ENCODE assay signal across 9 mouse cellular contexts in genomic region chr1:62901375-62901774, GRCm38 (mm10).
DNase-seq lines count a peak whose midpoint lies in the region; ATAC-seq and TF ChIP-seq lines count a peak whose summit lies in the region.
"Had no signal": no experiment of that assay in that cellular context is flagged by ENCODE, and none has a peak within 500 bp of the region (broad histone marks: within the 10 kb centered on the region; RNA-seq: fewer than 3 reads in every experiment).

No protein-coding gene starts in this region.

- H3K9me3 ChIP-seq in lung, postnatal 0 days (ENCODE audit: low read length) = no peaks in the 10 kb centered on the region
- no peaks in the 10 kb centered on the region for H3K9me3 ChIP-seq in limb, embryonic 10.5 days (replicated peaks)
- H3K9me3 ChIP-seq in midbrain, embryonic 16.5 days (replicated peaks; ENCODE audit: control insufficient read depth, low read length, poor library complexity, severe bottlenecking) = no peaks in the 10 kb centered on the region

- peak; percentile 85 for ATAC-seq in lung, postnatal 0 days
- no peak for ATAC-seq in midbrain, embryonic 16.5 days

- H3K36me3 ChIP-seq in lung, postnatal 0 days (ENCODE audit: insufficient read depth, low read length) = no peaks in the 10 kb centered on the region
- no peaks in the 10 kb centered on the region for H3K36me3 ChIP-seq in limb, embryonic 10.5 days
- no peaks in the 10 kb centered on the region for H3K36me3 ChIP-seq in midbrain, embryonic 16.5 days (ENCODE audit: control insufficient read depth, insufficient read depth, low read length)

- H3K4me2 ChIP-seq in lung, postnatal 0 days (replicated peaks; ENCODE audit: low read depth, low read length) = no peak overlapping the region
- H3K4me2 ChIP-seq in midbrain, embryonic 16.5 days (ENCODE audit: low read length) = no peak overlapping the region

- TF ChIP-seq CTCF in lung, postnatal 0 days (IDR thresholded peaks at IDR 0.05) = no peak

- H3K9ac ChIP-seq in lung, postnatal 0 days (replicated peaks; ENCODE audit: low read depth) = no peak overlapping the region
- no peak overlapping the region for H3K9ac ChIP-seq in midbrain, embryonic 16.5 days (ENCODE audit: low read depth, low read length)

- no peak overlapping the region for H3K27ac ChIP-seq in lung, postnatal 0 days (ENCODE audit: low read length)
- no peak overlapping the region for H3K27ac ChIP-seq in limb, embryonic 10.5 days
- no peak overlapping the region for H3K27ac ChIP-seq in midbrain, embryonic 16.5 days (ENCODE audit: low read length)

- peak; percentile 55 to 81 for DNase-seq in frontal cortex, adult 2 months (ENCODE audit: extremely low spot score in 1 of 2, low spot score in 1 of 2)
- no peak for DNase-seq in frontal cortex, postnatal 14 days (ENCODE audit: low spot score in 2 of 2)
- peak; percentile 72 for DNase-seq in lung, postnatal 0 days (ENCODE audit: low spot score)
- DNase-seq in lung, postnatal 36 days = no peak
- peak; percentile 63 for DNase-seq in kidney, postnatal 10 days
- DNase-seq in limb, embryonic 10.5 days (ENCODE audit: low spot score) = peak; percentile 29
- DNase-seq in spleen, postnatal 4 days (ENCODE audit: low spot score in 2 of 2) = no peak
- DNase-seq: embryo, embryonic 11 days had no signal

- TF ChIP-seq EP300 in lung, postnatal 0 days (IDR thresholded peaks at IDR 0.05) = peak; percentile 55; the same call in 1 of the 2 replicates

- H3K4me1 ChIP-seq in lung, postnatal 0 days (ENCODE audit: insufficient read depth, low read depth, low read length) = no peaks in the 10 kb centered on the region
- peaks cover 26% of the 10 kb centered on the region for H3K4me1 ChIP-seq in limb, embryonic 10.5 days
- peaks cover 13% of the 10 kb centered on the region for H3K4me1 ChIP-seq in midbrain, embryonic 16.5 days (ENCODE audit: control insufficient read depth, insufficient read depth, low read length)

- no peaks in the 10 kb centered on the region for H3K27me3 ChIP-seq in lung, postnatal 0 days (replicated peaks; ENCODE audit: insufficient read depth, low read length)
- H3K27me3 ChIP-seq in limb, embryonic 10.5 days (ENCODE audit: low read depth, poor library complexity, severe bottlenecking) = no peaks in the 10 kb centered on the region
- H3K27me3 ChIP-seq in midbrain, embryonic 16.5 days (ENCODE audit: control insufficient read depth, insufficient read depth, low read depth, low read length) = no peaks in the 10 kb centered on the region

- 52% methylated on average over 6 of the region's 6 CpGs for WGBS in lung, postnatal 0 days
- 64% methylated on average over 6 of the region's 6 CpGs for WGBS in limb, embryonic 10.5 days
- 63% methylated on average over 6 of the region's 6 CpGs for WGBS in midbrain, embryonic 16.5 days

- no peak overlapping the region for H3K4me3 ChIP-seq in lung, postnatal 0 days (ENCODE audit: low read depth, low read length)
- no peak overlapping the region for H3K4me3 ChIP-seq in limb, embryonic 10.5 days
- no peak overlapping the region for H3K4me3 ChIP-seq in midbrain, embryonic 16.5 days (ENCODE audit: low read depth, low read length)

Comparison
In these comparisons a context has a peak if more than half of its experiments do, and no peak if none do; other contexts are left out.
1. DNase-seq: peak in frontal cortex, adult 2 months (2 of 2), lung, postnatal 0 days (single experiment), kidney, postnatal 10 days (single experiment) and limb, embryonic 10.5 days (single experiment); none in frontal cortex, postnatal 14 days (0 of 2), lung, postnatal 36 days (single experiment) and spleen, postnatal 4 days (0 of 2).